Mouse (Mus musculus) embryonic fibroblast, embryonic 13.5 days (primary cell): ENCODE results near the gene Mfap3.
A peak's percentile ranks its signal among the peaks of the same experiment; 100 is the strongest.

Experiments used
- CTCF ChIP-seq: IDR thresholded peaks from 2 replicates; pipeline ENCODE4 v1.5.1; 2011; ENCODE audit warnings: mild to moderate bottlenecking, control low read depth, low read length, moderate library complexity, borderline replicate concordance; ENCODE audit not compliant: insufficient read depth
- POLR2A ChIP-seq: IDR thresholded peaks from 2 replicates; pipeline ENCODE4 v1.6.1; 2011; ENCODE audit warnings: low read depth, mild to moderate bottlenecking, control low read depth, low read length, moderate library complexity

- no peak for TF ChIP-seq CTCF
- TF ChIP-seq POLR2A: peak; percentile 84
These were observed at the start of gene Mfap3, which contains the start of gene Fam114a2 for GRCm38 (mm10) chr11:57518091-57518750.
